Mouse (Mus musculus): ENCODE results near the gene Rpain.

Rpain gene

DNA sequence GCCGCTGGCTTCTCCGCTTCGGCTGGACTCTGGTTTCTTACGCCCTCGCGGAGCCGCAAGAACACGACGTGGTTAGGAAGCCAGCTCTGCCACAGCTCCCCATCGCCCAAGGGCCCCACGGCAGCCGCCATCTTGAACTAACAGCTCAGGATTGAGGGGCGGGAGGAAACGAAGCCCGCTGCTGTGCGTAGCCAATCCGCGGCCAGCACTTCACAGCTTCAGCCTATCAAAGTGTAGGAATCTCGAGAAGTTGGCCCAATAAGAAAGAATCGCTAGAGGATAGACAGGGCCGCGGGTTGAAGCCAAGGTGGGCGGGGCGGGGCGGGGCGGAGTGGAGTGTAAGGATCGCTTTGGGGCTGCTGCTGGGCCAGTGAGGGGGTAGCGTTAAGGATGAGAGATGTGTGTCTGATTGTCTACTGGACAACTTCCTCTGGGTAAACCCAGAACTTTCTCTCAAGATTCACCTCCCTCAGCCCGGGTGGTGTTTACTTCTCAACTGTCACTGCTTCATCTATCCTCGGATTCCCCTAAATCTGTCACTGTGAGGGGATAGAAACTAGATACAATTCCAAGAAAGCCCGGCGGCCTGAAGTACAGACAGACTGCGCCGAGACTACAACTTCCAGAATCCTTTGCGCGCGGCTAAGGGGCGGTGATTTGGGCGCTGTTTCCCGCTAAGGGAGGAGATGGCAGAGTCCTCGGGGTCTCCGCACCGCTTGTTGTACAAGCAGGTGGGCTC lies at the start of gene Rpain, which contains the start of gene Nup88:
Gene Rpain, plus strand, starts transcription at position 393 of the 739 bp plus-strand sequence.
Gene Nup88, minus strand, starts transcription at position 153 of the 739 bp plus-strand sequence.
- DNase-seq (ENCODE audit: low read depth, low spot score) = peak; percentile 95

GRCm38 (mm10) chr11:70931461-70931860 lies 38.6 kb upstream of the Rpain start:
- DNase-seq (ENCODE audit: low read depth, low spot score) = no peak

DNA sequence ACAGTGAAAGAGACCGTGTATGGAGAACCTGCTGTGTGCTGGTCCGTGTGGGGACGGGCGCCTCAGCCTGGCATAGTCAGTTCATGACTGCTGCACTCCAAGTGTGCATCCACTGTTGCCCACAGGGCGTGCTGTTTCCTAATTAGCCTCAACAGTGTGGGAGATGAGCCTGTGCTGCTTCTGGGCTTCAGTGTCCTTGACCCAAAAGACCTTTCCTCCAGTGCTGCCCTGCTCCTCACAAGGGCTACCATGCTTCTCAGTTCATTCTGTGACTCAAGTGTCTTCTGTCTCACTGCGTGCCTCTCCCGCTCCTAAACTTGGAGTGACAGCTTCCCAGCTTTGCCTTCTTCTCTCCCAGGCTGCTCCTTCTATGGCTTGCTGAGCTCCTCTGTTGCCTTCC lies 34.7 kb upstream of the Rpain start:
- DNase-seq (ENCODE audit: low read depth, low spot score) = no peak

DNA sequence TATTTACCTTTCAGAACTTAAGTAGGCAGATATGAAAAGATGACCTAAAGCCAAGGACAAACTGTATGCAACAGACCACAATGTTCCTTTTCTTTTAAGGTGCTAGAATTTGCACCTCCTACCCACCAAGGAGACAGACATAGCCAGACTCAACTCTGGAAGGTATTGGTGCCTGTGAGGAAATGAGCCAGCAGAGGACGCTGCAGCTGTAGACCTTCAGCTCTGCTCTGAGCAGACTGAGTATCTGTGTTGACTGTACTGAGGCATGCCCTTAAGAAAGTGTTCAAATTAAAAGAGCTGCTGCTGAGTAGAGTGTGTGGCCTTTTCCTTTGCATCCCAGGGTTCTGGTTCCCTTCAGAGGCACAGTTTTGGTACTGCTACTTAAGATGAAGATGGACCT lies 27.4 kb upstream of the Rpain start:
- no peak for DNase-seq (ENCODE audit: low read depth, low spot score)

GRCm38 (mm10) chr11:70943651-70944050 lies 26.4 kb upstream of the Rpain start:
- no peak for DNase-seq (ENCODE audit: low read depth, low spot score)

- no peak for DNase-seq (ENCODE audit: low read depth, low spot score)
Measured at GRCm38 (mm10) chr11:70944935-70945817, 24.8 kb upstream of the Rpain start.

DNA sequence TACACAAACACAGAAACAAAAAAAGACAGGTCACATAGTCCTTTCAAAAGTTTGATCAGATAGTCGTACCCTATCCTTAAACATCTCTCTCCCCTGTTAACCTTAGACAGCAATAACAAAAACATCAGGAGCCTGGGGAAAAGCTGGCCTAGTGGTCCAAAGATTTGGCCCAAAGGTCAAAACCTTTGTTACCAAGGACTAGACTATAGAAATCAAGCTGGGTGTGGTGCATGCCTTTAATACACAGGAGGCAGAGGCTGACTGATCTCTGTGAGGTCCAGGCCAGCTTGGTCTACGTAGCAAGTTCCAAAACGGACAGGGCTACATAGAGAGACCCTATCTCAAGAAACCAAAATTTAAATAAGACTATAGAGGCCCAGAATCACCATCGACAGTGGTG lies 15.3 kb upstream of the Rpain start:
- no peak for DNase-seq (ENCODE audit: low read depth, low spot score)

DNA sequence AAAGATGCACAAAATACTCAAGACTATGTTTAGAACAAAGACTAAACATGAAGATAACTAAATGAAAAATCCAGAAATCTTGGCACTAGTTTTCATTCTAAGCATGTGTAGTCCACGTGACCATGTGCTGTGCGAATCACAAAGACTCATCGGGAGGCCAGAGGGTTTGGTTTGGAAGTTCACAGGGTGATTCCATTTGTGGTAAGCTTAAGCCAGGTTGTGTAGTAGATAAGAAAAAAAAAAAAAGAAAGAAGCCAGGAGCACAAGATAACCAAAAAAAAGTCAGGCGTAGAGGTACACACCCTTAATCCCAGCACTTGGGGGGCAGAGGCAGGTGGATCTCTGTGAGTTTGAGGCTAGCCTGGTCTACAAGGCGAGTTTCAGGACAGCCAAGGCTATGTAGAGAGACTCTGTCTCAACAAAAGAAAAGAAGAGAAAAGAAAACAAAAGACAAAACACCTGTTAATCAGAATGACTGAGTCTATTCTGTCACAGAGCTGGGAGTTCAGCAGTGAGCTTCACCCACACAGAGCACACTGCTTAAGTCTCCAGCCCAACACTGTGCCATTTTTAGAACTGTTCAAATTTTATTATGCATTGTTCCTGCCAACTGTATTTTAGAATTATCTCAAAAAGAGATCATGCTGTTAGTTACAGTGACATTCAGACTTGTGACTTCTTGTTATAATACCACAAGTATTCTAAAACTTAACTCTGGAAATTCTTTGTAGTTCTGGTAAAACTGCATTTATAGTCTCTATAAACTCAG lies 9.0 kb upstream of the Rpain start:
- DNase-seq (ENCODE audit: low read depth, low spot score) = no peak

DNA sequence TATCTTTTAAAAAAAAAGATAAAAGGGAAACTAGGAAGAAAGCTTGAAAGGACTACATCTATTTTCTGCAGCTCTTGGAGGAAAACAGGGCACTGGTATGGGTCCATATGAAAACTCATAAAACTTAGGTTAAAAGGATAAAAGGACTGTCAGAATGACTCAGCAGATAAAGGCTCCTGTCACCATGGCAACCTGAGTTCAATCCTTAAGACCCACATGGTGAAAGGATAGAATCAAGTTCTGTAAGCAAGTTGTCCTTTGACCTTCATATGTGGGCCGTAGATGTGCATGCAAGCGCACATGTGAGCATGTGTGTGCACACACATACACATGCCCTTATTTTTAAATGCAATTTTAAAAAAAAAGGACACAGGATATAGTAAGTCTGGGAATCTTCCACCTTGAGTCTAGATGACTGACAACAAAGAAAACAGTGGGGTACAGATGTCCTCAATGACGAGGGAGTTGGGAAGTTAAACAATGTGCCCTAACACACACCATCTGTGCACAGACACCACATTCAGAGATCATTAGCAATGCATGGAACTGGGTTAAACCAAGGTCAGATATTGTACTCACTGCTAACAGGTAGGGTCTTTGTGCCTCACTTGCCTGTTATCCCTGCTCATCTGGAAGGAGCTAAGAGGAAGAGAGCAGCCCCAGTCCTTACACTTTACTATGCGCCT lies 5.6 kb upstream of the Rpain start:
- peak; percentile 47 for DNase-seq (ENCODE audit: low read depth, low spot score)

- peak; percentile 31 for DNase-seq (ENCODE audit: low read depth, low spot score)
Measured at GRCm38 (mm10) chr11:70969271-70969794, 680 bp upstream of the Rpain start.

DNA sequence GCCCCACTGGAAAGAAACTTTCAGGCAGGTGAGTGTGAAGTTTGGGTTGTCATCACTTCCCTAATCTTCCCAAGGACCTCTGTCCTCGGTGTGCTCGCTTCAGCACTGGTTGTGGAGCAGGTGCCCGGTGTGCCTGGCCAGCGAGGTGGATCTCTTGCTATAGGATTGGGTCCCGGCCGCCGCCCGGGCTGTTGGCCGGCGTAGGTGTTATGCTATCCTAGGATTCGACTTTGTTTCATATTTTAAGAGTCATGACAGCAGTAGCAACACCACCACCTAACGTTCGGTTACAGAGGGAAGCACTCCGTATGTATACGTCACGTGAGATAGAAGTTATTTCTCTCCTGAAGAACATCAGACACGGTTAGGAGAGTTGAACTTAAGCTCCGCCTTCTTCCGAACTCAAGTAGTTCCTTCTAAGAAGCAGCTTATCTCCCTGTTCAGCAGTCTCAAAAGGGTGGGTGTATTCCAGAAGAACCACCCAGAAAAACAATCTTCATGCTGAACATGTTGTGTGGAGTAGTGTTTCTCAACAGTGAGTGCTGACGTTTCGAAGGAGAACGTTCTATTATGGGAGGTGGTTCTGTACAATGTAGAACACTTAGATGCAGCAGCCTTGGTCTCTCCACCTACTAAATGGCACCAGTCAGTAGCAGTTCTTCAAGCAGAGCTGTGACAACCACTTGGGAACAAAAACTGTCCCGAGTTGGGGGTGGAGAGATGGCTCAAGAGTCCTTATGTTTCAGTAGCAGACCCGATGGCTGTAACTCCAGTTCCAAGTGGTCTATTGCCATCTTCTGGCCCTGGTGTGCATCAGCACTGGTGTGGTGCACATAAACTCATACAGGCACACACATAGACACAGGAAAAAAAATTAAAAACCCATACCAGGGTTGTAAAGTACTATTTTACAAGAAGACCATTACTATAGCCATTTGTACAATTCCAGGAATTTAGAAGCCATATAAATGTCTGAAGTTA lies 837 bp downstream of the Rpain start:
- peak; percentile 84 for DNase-seq (ENCODE audit: low read depth, low spot score)

DNA sequence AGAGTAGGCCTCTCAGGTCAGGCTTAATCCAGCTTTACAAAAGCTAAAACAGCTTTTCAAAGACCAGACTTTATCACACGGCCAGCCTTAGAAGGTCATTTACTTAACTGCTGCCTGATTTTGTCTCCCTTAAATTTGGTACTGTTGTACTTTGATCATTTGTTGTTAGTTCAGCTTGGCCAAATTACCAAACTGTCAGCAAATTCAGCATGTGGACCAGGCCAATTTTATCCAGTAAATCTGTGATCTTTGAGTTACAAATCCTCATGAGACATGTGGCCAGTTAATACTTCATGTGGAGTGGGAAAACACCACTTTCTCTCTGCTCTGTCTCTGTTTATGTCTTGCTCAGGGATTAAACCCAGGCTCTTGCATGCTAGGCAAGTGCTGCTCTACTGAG lies 2.6 kb downstream of the Rpain start:
- no peak for DNase-seq (ENCODE audit: low read depth, low spot score)

DNA sequence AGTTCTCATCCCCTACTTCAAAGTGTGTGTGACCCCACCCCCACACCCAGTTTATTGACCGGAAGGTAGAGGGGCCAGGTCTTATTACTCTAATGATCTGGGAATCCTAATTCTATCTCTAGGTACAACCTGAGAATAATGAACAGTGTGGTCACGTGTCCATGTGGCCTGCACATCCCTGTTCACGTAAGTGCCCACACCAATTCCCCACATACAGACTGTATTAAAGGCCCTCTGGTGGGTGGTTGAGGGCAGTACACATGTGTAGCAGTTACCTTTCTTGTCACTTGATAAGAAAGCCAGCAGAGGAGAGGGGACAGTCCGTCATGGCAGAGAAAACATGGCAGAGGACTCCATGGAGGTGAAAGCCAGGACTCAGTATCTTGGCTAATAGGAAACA lies 3.9 kb downstream of the Rpain start:
- no peak for DNase-seq (ENCODE audit: low read depth, low spot score)

GRCm38 (mm10) chr11:70975193-70975592 lies 5.2 kb downstream of the Rpain start:
- no peak for DNase-seq (ENCODE audit: low read depth, low spot score)

GRCm38 (mm10) chr11:70977293-70977692 lies 7.3 kb downstream of the Rpain start:
- no peak for DNase-seq (ENCODE audit: low read depth, low spot score)

DNA sequence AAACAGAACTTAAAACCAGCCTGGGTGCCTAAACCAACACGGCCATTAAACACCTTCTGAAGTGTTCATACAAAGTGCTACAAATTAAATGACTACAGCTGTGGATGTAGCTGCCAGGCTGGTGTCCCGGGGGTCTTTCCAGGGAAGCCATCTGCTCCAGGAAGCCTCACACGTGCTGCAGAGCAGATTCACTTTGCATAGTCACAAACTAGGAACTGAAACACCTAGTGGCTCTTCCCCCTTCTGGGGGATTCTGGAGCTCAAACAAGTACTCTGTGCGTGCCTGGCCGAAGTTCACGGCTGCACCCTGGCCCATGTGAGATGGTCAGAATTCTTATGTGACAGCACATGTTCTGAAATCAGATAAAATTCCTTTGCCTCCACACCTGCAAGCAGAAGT lies 10.2 kb downstream of the Rpain start:
- DNase-seq (ENCODE audit: low read depth, low spot score) = no peak

DNA sequence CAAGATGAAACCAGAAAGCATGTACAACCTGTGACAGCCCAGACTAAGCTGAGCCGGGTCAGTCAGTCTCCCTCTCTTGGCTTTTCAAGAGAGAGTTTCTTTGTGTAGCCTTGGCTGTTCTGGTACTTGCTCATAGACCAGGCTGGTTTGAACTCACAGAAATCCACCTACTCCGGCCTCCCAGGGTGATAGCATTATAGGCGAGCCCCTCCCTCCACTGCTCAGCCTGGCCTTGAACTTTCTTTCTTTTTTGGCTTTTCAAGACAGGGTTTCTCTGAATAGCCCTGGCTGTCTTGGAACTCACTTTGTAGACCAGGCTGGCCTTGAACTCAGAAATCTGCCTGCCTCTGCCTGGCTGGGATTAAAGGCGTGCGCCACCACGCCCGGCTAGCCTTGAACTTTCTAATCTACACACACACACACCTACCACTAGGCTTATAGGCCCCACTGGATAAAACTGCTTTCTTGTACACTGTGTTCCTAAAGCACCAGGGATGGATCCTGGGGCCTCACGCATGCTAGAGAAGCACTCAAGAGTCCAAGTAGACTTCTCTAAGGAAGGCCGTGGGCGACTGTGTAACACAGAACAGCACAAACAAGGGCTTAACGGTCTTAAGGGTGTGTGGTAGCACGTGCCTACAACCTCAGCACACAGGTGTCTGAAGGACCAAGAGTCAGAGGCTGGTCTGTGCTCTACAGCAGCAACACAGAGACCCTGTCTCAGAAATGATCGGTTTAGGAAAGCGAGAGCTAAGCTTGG lies 10.9 kb downstream of the Rpain start:
- no peak for DNase-seq (ENCODE audit: low read depth, low spot score)

- DNase-seq (ENCODE audit: low read depth, low spot score) = no peak
Measured at GRCm38 (mm10) chr11:70982030-70982429, 12.0 kb downstream of the Rpain start.

- peak; percentile 83 for DNase-seq (ENCODE audit: low read depth, low spot score)
Measured at GRCm38 (mm10) chr11:70982557-70983228, 12.7 kb downstream of the Rpain start, which contains the start of gene C1qbp. TSS of gene C1qbp (minus strand) at chr11:70983026.
